Mouse (Mus musculus) lung, embryonic 14.5 days (tissue): Measurements from ENCODE around the gene Nkx2-3. TPM values are rescaled to one million over a fixed set of nuclear protein-coding genes. Genes with fewer than 3 reads are reported as not detected.

Source experiments
- ATAC-seq: fragments of 200-750 bp; cut with Nextera tagmentation; 2 replicates; pipeline ENCODE4 v1.8.0; 2017; ENCODE audit warnings: mild to moderate bottlenecking, moderate TSS enrichment, moderate library complexity; ENCODE audit not compliant: insufficient read depth
- DNase-seq: peaks from one replicate; pipeline ENCODE4 v3.0.0-alpha.2; 2015
- H3K27ac ChIP-seq: fragments of 300-500 bp; sonication (generic); 2 replicates; pipeline ENCODE4 v1.5.1; 2014; ENCODE audit warnings: low read depth, mild to moderate bottlenecking, moderate library complexity
- H3K27me3 ChIP-seq: fragments of 300-500 bp; sonication (generic); 2 replicates; pipeline ENCODE4 v1.6.1; 2014; ENCODE audit warnings: low read length, control low read depth; ENCODE audit not compliant: insufficient read depth
- H3K36me3 ChIP-seq: fragments of 300-500 bp; sonication (generic); 2 replicates; pipeline ENCODE4 v1.6.1; 2014; ENCODE audit warnings: control low read depth; ENCODE audit not compliant: insufficient read depth
- H3K4me1 ChIP-seq: fragments of 300-500 bp; sonication (generic); 2 replicates; pipeline ENCODE4 v1.6.1; 2014; ENCODE audit warnings: antibody characterized with exemption, control low read depth; ENCODE audit not compliant: insufficient read depth
- H3K4me2 ChIP-seq: fragments of 300-500 bp; sonication (generic); 2 replicates; pipeline ENCODE4 v1.6.1; 2014; ENCODE audit warnings: mild to moderate bottlenecking
- H3K4me3 ChIP-seq: fragments of 300-500 bp; sonication (generic); 2 replicates; pipeline ENCODE4 v1.5.1; 2014; ENCODE audit warnings: low read depth, low read length
- H3K9ac ChIP-seq: fragments of 300-500 bp; sonication (generic); 2 replicates; pipeline ENCODE4 v1.6.1; 2014
- H3K9me3 ChIP-seq: fragments of 300-500 bp; sonication (generic); 2 replicates; pipeline ENCODE4 v1.6.1; 2016; ENCODE audit warnings: low read depth, low read length, control low read depth
- CTCF ChIP-seq: IDR thresholded peaks from 2 replicates; pipeline ENCODE4 v1.5.1; 2016; ENCODE audit warnings: antibody characterized with exemption, low read depth
- WGBS: fragments of 180-500 bp; shearing (Covaris S2); extraction: QIAGEN DNeasy Blood & Tissue Kit; methylation state at CpG from one replicate; pipeline ENCODE4 v1.1.7; 2014; 5-methylcytosine and 5-hydroxymethylcytosine counted together
- polyA plus RNA-seq: library from polyadenylated mRNA; unstranded; fragments of >200 nt; fragmentation: Nextera tagmentation; extraction: Ambion mirVana; gene quantifications from 2 replicates; pipeline ENCODE4 v1.2.1, GENCODE M21; 2014

The Nkx2-3 gene
- polyA plus RNA-seq, 1 experiment from 2014 or later = not detected

DNA sequence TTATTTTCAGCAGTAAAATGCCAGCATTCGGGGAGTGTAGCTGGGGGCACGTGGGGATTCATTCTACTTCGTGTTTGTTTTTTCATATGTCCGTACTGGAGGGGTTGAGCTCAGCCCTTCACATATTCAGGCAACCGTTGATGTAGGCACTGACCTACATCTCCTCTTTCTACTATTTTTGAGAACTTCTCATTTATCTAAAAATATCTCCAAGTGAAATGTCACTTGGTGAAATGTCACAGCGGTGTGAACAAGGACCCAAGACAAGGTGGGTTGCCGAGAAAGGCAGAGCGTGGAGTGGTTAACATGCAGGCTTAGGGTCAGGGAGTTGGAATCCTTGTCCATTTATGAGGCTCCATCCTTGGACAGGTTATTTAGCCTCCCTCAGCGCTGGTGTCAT lies 35.1 kb downstream of the Nkx2-3 start:
- Histone ChIP-seq H3K4me2 (no peak overlapping the region), H3K36me3 (no peaks in the 10 kb centered on the region), H3K9me3 (no peaks in the 10 kb centered on the region), H3K4me1 (0 out of 2 replicates have a peak, but pooled peaks cover 3% of the 10 kb centered on the region), H3K27me3 (no peaks in the 10 kb centered on the region), H3K27ac (no peak overlapping the region), H3K9ac (no peak overlapping the region), H3K4me3 (no peak overlapping the region)
- TF ChIP-seq CTCF = no peak
- 69% methylated on average over 9 of the region's 9 CpGs for WGBS
- no peak for ATAC-seq
- no peak for DNase-seq

DNA sequence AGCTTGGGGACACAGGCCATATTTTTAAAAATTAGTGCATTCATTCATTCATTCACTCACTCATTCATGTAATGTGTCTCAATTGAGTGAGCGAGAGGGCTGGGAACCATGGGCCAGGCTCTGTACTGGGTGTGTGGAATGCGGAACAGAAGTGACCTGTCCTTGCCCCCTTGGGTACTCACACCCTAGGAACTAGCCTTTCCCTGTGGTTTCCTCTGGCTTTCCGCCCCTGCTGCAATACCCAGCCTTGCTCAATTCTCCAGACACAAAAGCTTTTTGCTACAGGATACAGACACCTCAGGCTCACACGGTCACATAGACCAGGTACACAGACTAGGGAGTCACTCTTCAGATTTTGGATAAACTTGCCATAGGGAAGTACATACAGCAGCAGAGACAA lies 36.2 kb downstream of the Nkx2-3 start:
- no peak for TF ChIP-seq CTCF
- H3K4me2 ChIP-seq = no peak overlapping the region
- H3K9me3 ChIP-seq = no peaks in the 10 kb centered on the region
- H3K27me3 ChIP-seq = peaks cover under 1% of the 10 kb centered on the region; the same call in 1 of the 2 replicates
- WGBS = 91% methylated on average over 4 of the region's 4 CpGs
- ATAC-seq (no peak), DNase-seq (no peak)
- no peaks in the 10 kb centered on the region for H3K36me3 ChIP-seq
- no peak overlapping the region for H3K9ac ChIP-seq
- no peak overlapping the region for H3K4me3 ChIP-seq
- no peak overlapping the region for H3K27ac ChIP-seq
- 0 out of 2 replicates have a peak, but pooled peaks cover 3% of the 10 kb centered on the region for H3K4me1 ChIP-seq

DNA sequence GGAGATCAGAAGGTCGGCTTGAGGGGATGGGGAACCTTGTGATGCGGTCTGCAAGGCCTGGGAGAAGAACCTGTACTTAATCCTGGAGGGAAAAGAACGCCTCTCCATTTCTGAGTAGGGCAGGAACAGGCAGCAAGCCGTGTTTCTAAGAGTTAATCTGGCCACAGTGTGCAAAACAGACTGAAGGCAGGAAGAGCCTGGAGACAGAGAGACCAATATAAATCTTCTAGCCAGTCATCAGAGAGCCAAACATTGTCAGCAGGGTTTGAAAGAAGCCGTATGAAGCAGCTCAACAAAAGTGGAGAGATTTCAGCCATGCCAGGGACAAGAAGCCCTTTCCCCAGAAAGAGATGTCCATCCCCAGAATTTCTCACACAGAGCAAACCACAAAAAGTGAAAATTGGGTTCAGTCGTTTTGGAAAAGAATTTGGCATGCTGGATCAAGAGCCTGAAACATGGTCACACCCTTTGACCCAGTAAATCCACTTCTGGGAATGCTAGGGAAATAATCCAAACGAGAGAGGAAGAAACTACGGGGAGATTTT lies 39.2 kb downstream of the Nkx2-3 start:
- WGBS = 44% methylated on average over 8 of the region's 8 CpGs
- Histone ChIP-seq H3K27ac (no peak overlapping the region), H3K9ac (no peak overlapping the region), H3K4me3 (no peak overlapping the region), H3K4me1 (no peaks in the 10 kb centered on the region), H3K4me2 (no peak overlapping the region), H3K9me3 (no peaks in the 10 kb centered on the region), H3K36me3 (no peaks in the 10 kb centered on the region), H3K27me3 (peaks cover 6% of the 10 kb centered on the region; the same call in 1 of the 2 replicates)
- DNase-seq (no peak), ATAC-seq (no peak)
- TF ChIP-seq CTCF = no peak

DNA sequence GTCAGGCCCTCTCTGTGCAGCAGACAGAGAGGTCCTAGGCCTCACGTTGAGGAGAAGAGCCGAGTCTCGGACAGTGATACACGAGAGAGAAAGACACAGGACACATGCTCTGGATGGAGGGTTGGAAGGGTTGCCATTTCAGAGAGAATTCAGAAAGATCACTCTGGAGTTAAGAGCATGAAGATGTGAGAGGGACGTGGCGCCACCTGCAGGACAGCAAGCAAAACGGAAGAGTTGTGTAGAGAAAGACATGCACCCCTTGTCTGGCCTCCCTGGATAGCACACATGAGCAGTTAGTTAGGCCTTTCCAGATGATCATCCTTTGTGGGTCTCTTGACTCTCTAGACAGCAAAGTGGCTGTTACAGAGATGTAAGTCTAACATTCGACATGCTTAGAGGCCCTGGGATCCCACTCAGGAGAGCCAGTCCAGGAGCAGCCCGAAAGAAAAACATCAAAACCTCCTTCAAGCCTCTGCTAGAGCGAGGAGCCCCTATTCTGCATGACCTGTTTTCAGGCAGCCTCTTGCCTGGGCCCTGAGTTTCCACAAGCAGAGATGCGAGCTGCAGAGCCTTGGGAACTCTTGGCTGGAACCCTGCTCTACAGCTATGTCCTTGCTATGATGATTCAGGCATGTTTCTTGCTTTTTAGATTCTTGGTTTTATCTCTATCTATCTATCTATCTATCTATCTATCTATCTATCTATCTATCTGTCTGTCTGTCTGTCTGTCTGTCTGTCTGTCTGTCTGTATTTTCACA lies 43.8 kb downstream of the Nkx2-3 start:
- Histone ChIP-seq H3K9ac (no peak overlapping the region), H3K36me3 (no peaks in the 10 kb centered on the region), H3K27me3 (peaks cover 6% of the 10 kb centered on the region; the same call in 1 of the 2 replicates), H3K4me3 (no peak overlapping the region), H3K4me1 (no peaks in the 10 kb centered on the region), H3K4me2 (no peak overlapping the region), H3K9me3 (no peaks in the 10 kb centered on the region), H3K27ac (no peak overlapping the region)
- DNase-seq (peak; percentile 86), ATAC-seq (0 out of 2 replicates have a peak, but pooled peaks have one; percentile 56)
- TF ChIP-seq CTCF = peak; percentile 89
- WGBS = 34% methylated on average over 11 of the region's 11 CpGs

DNA sequence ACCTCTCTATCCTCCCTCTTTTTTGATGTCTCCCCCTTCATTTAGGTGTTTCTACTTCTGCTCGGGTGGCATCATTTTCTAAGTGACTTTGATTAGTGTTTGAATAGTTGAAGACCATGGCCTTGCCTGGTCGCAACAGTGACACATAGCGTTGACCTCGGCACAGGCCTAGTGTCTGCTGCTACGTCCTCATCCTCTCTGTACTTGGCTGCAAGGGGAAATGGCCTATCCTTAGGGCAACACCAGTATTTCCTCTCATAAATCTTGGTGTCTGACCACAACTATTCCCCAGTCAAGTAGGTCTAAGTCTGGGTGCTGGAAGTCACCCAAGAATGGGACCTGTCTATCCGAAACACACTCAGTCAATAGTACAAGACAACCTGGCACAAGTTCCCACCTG lies 47.5 kb downstream of the Nkx2-3 start:
- Histone ChIP-seq H3K36me3 (peaks cover 25% of the 10 kb centered on the region), H3K4me1 (no peaks in the 10 kb centered on the region), H3K27me3 (no peaks in the 10 kb centered on the region), H3K9me3 (no peaks in the 10 kb centered on the region), H3K27ac (no peak overlapping the region), H3K4me3 (no peak overlapping the region), H3K9ac (no peak overlapping the region), H3K4me2 (no peak overlapping the region)
- ATAC-seq (no peak), DNase-seq (no peak)
- WGBS = 66% methylated on average over 6 of the region's 6 CpGs
- no peak for TF ChIP-seq CTCF

DNA sequence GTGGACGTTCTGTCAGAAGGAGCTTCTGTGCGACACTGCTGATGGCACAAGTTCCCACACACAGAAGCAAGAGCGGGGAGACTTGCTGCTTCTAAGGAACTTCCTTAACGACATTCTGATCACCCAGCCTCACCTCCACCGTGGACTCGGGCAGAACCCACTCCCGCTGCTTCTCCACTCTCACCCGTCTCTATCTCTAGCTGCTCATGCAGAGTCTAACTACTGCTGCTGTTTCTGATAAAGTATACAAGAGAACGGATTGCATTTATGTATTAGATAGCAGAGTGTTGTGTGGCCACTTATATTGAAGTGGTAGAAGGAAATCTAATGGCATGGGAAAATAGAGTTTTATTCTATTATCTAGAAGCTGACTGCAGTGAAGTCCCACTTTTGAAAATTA lies 48.6 kb downstream of the Nkx2-3 start:
- ATAC-seq = no peak
- no peak for DNase-seq
- WGBS = 69% methylated on average over 9 of the region's 9 CpGs
- peaks cover 27% of the 10 kb centered on the region for H3K36me3 ChIP-seq
- no peaks in the 10 kb centered on the region for H3K4me1 ChIP-seq
- no peaks in the 10 kb centered on the region for H3K27me3 ChIP-seq
- no peak overlapping the region for H3K4me2 ChIP-seq
- TF ChIP-seq CTCF = no peak
- H3K9me3 ChIP-seq = no peaks in the 10 kb centered on the region
- H3K4me3 ChIP-seq = no peak overlapping the region
- no peak overlapping the region for H3K27ac ChIP-seq
- no peak overlapping the region for H3K9ac ChIP-seq

DNA sequence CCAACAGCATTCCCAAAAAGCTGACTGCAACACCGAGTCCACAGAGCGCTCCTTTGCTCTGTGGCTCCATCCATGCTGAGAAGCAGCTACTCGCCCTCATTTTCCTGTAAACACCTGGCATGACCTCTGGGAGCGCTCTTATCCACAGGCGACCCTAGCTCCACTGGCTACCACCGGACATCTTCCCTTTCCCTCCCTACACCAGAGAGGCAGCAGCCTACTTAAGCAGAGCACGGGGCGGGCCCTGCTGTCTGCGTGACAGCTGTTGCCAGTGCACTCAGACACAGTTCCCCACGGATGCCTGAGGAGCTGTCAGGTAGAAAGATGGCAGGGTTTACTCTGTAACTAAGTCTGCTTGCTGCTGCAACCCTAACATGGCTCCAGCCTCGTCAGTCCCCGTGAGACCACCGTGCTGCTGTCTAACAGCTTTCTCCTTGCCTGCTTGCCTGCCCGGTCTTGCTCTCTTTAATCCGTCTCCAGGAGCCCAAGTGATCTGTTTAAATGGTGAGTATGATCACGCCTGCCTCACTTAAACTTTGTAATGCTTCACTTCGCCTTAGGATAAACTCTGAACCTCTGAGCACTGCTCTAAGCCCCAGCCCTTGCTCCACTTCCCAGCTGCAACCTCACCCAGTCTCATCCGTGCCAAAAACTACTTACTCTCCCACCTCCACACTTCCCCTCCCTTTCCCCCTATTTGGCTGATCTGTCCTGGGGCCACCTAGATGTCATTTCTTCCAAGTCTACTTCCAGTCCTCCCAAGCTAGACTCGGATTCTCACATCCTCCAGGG lies 50.2 kb downstream of the Nkx2-3 start:
- peak; percentile 46; the same call in 1 of the 2 replicates for TF ChIP-seq CTCF
- no peak overlapping the region for H3K4me2 ChIP-seq
- peak; percentile 44 for DNase-seq

More for the DNA sequence above, 50.2 kb downstream of the Nkx2-3 start:
- Histone ChIP-seq H3K4me3 (no peak overlapping the region), H3K27ac (no peak overlapping the region), H3K36me3 (peaks cover 31% of the 10 kb centered on the region), H3K9me3 (no peaks in the 10 kb centered on the region), H3K9ac (no peak overlapping the region), H3K4me1 (no peaks in the 10 kb centered on the region), H3K27me3 (no peaks in the 10 kb centered on the region)
- ATAC-seq = peak; percentile 24; the same call in 1 of the 2 replicates
- WGBS = 41% methylated on average over 19 of the region's 19 CpGs
